Mouse (Mus musculus) layer of hippocampus, postnatal 10 days (tissue): Measurements from ENCODE around the gene Fndc10. TPM values are rescaled to one million over a fixed set of nuclear protein-coding genes. Genes with fewer than 3 reads are reported as not detected.
"Not testable (repeated sequence)": the region's sequence is repeated elsewhere in the genome, so short reads cannot be mapped to it uniquely, and the experiment has no call there.

ENCODE experiments used
- DNase-seq, 2 experiments: peaks; one replicate each; pipeline ENCODE4 v3.0.0; 2021; ENCODE audit warnings: low spot score in 2 of 2
- long read RNA-seq: library from polyadenylated mRNA; stranded (forward); transcript quantifications from one replicate; pipeline ENCODE4 v2.0.0, GENCODE M21; 2023
- total RNA-seq, 2 experiments: library from RNA; stranded (reverse); gene quantifications; 2 replicates each; pipeline ENCODE4 v1.2.3; 2021

Fndc10 gene
- 10 to 100 TPM; 21.9 to 22.3 TPM for total RNA-seq
- long read RNA-seq, transcript Fndc10-201 (1 exons, 2,140 nt) = major isoform, 5 of 20 reads
- long read RNA-seq, partial matches to known transcripts = 0 of 20 reads
- long read RNA-seq, other reads (novel, unspliced or antisense) = 15 of 20 reads

DNA sequence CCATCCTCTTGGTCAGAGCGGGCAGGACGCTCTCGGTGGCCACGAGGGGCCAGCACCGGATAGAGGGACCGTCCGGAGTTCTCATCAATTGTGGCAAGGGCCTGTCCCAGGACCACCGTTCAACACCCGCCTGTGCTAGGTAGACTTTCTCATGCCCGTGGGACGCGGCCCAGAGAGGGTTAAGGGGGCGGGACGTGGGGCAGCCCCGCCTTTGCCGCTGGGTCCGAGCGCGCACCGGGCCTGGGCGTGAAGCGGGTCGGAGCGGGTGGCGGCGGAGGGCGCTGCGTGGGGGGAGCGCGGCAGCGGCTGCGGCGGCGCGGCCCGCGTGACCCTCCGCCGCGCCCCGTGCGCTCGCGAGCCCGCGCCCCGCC is at the start of gene Fndc10:
Fndc10 (plus strand) TSS at position 232 of the 371 bp plus-strand sequence.
- peak; percentile 73 to 82 for DNase-seq

DNA sequence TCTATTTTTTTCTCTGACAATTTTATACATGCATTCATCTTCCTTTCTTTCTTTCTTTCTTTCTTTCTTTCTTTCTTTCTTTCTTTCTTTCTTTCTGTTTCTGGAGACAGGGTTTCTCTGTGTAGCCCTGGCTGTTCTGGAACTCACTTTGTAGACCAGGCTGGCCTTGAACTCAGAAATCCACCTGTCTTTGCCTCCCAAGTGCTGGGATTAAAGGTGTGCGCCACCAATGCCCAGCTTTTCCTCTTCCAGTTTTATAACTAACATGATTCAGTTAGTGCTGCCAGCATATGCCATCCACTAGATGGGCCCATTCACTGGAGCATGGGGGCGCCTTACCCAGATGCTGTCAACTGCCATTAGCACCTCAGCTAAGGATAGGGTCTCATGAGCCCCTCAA is 48.8 kb upstream of the Fndc10 start, which contains the start of gene Gm10563:
Gm10563 (minus strand) TSS at position 101 of the 400 bp plus-strand sequence.
- not testable (repeated sequence) for DNase-seq

DNA sequence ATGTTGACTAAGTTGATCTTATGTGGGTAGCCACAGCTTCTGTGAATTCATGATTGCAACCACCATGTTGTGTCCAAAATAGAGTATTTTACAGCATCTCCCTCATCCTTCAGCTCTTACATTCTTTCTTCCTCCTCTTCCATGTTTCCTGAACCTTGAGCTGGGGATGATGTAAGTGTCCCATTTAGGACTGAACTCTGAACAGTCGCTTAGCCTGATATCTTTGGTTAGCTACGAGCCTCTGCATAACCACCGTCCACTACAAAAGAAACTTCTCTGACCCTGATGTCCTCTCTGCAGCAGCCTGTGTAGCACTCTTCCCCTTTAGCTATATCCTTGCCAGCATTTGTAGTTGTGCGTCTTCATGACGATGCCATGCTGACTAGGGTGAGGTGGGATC is 48.4 kb upstream of the Fndc10 start:
- no peak for DNase-seq

DNA sequence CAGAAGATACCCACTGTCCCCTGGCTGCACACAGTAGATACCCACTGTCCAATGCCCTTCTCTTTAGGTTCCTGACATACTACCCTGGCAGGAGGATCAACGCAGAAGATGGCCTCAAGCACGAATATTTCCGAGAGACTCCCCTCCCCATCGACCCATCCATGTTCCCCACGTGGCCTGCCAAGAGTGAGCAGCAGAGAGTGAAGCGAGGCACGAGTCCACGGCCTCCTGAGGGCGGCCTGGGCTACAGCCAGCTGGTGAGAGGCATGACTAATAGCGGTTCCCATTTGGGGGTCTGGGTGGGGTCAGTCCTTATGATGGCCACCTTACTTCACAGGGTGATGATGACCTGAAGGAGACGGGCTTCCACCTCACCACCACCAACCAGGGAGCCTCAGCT is 44.8 kb upstream of the Fndc10 start:
- DNase-seq = no peak

DNA sequence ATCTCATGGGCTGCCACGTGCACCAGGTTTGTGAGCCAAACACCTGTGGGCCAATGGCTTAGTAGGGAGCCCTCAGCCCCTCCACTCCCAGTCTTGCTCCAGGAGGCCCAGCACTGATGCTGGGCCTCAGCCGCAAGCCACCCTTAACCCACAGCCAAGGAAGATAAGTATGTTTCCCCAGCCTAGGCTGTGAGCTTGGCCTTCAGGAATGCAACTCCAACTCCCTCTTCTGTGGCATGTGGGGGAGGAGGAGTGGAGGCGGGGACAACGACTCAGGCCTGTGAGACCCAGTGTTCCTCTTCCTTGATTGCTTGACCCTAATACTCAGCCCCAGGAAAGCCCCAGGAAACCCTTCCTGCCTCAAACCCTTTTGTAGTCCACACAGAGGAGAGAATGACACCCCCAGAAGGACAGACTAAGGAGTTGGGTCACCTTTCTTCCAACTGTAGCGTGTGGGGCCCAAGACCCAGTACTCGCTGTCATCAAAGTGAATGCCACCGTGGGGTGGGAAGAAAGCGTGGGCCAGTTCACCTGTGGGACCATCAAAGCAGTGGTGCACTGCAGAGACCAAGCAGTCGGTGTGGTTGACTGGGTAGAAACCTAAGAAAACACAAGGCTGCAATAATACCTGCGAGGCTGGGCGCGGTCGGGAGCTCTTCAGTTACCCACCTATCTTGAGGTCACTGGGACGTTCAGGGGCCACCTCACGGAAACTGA is 42.4 kb upstream of the Fndc10 start:
- no peak for DNase-seq

DNA sequence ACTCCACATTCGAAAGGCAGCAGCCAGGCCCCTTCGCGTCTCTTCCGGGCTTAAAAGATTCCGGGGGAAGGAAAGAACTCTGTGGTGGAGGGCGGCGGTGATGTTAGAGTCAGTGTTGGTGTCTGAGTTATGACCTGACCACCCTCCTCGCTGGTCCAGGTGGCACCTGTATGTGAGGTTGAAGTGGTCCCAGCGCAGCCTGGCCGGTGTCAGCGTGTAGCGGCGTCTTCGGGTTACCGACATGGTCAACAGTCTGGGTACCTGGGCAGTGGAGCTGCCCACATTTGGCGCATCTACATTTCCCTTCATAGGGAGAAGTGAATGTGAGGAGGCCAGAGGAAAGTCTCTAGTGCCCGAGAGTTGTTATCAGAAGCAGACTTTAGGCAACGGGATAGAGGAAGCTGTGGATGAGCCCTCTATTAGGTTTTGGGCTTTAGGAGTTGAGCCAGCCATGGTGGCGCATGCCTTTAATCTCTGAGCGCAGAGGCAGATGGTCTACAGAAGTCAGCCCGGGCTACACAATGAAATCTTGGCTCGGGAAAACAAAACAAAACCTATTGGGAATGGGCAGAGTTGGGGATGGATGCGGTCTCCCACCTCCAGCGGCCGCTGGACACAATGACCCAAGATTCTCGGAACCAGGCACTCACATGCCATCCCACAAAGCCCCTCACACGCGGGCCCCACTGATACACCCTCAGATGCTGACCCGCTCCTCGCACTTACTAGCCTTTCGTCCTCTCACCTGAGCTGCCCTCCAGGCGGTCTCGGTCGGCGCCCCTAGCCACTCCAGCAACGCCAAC is 41.7 kb upstream of the Fndc10 start:
- no peak for DNase-seq

DNA sequence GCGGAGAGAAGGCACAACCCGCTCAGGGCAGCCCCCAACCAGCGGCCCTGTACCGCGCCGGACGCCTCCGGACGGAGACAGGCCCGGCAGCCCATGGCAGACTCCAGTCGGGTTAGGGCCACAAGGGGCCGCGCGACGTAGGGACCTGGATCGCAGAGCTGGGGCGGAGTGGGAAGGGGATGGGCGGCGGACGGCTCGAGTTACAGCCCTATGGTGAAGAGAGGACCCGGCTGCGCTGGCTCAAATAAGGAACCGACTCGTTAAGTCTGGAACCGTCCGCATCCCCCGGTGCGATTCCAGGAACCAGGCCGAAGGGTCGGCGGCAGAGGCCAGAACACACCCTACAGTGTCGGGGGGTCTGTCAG is 41.1 kb upstream of the Fndc10 start, which contains the start of gene Mmp23:
Mmp23 (minus strand) TSS at position 299 of the 365 bp plus-strand sequence.
- DNase-seq = peak in 1 of 2 experiments; percentile 45

DNA sequence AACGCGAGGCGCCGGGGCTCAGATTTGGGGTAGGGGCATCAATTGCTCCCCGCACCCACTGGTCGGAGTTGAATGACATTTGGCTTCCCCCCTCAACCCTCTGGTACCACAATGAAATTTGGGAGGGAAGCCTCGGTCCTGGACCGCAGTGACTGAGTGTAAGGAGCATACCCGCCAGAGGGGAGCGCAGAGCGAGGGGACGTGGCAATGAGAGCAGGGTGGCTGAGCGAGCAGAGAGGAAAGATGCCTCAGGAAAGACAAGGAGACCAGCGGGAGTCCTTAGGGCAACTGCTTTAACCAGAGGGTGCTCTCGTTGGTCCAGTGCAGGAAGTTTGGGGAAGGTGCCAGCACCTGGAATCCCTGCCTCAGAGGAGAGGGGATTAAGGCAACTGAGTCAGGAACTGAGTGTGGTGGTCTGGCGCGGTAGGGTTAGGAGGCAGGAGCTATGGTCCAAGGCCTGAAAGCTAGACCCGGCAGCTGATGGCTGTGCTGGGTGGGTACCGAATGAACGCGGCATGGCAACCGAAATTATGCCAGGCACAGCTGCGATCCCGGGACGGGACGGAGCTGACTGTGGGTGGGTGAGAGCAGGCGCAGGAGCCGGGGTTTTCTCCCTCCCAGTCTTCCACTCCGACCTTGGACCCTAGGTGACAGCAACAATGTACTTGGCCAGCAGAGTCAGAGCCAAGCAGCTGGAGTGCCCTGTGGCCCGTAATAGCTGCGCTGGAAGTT is 40.5 kb upstream of the Fndc10 start:
- peak; percentile 46 to 49 for DNase-seq

DNA sequence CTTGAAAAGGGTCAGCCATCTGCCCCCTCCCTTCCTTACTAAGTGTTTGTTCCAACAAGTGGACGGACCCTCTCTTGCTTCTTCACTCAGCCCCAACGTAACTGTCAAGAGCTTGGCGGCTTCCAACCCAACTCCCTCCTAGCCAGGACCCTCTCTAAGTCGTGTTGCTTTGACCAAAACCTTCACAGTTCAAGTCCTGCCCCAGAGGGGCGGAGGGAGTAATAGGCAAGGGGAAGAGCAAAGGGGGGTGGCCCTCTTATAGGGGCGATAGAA is 40.0 kb upstream of the Fndc10 start:
- DNase-seq = peak in 1 of 2 experiments; percentile 22

DNA sequence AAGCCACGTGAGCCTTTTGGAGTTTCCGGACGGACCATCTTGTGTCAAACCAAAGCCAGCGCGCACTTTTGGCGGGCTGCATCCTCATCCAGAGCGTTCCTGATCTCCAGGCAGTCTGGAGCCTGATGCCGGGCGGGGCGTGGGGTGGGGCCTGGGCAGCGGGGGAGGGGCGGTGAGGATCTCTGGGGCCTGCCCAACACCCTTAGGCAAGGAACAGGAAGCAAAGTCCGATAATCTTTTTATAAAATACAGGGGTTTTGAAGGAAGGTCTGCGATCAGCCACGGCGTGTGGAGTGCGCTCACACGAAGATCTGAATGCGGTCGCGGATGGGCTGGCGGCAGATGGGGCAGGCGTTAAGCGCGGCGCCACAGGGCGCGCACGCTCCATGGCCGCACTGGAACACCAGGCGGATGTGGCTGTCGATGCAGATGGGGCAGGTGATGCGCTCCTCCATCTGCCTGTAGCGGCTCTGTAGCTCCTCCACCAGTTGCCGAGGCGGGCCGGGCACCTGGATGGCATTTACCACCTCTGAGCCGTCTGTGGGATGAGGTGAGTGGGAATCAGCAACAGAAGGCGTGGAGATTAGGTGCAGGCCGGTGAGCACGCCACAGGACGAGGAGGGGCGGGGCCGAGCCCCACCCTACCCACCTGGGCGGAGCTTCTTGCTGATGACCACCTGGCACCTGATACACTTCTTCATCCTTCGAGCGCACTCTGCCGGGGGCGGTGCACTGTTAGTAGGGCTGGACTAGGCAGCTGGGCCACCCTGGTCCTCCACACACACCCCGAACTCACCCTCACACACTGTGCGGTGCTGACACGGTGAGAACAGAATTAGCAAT is 39.5 kb upstream of the Fndc10 start:
- DNase-seq = peak; percentile 20 to 45

DNA sequence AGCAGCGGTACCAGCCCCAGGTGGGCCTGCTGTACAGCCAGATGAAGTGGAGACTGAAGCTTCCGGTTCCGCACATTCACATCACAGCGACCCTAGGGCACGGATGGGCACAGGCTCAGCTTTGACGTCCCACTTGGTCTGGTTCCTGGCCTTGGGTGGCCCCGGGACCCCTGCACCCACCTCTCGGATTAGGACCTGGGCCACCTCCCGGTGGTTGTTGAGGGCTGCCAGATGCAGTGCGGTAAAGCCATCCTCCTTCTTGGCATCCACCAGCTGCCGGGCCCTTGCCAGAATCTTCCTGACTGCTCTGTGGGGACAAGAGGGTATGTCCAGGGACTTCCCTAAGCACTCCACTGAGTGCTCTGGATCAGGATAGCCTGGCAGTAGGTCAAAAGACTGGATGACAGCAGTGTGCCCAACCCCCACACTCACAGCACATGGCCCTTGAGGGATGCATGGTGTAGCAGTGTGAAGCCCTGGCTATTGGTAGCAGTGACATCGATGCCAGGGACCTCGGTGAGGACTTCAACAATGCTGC is 37.9 kb upstream of the Fndc10 start:
- no peak for DNase-seq

DNA sequence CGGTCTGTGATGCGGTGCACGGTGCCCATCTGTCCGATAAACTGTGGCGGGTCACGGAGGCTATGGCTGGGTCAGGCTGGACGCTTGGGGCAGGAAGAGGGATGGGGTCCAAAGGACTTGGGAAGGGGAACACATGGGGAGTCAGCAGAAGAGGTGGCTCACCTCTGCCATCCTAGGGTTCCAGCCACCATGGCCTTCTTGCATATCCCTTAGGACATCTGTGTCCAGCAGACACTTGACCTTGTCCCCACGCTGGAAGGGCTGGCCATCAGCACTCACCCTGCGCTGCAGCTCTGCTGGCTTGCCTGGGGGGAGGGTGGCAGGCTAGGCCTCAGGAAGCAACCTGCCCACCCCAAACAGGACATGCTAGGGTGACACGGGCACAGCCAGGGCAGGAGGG is 35.2 kb upstream of the Fndc10 start:
- no peak for DNase-seq

DNA sequence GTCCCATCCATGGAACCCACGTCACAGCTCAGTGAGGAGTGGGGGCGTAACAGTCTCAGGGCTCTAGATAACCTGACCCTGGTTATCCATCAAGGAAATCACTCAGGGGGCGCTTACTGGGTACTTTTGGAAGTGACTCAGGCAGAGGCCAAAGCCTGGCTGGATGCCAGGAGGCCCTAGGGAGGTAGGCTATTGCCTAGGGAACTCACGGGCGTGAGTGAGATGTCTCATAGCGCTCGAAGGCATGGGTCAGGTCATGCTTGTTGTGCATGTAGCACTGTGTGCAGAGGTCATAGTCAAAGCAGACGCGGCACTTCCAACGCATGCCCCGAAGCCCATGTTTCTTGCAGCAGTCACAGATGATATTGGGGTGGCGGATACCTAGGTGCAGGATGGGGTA is 33.5 kb upstream of the Fndc10 start:
- DNase-seq = no peak

DNA sequence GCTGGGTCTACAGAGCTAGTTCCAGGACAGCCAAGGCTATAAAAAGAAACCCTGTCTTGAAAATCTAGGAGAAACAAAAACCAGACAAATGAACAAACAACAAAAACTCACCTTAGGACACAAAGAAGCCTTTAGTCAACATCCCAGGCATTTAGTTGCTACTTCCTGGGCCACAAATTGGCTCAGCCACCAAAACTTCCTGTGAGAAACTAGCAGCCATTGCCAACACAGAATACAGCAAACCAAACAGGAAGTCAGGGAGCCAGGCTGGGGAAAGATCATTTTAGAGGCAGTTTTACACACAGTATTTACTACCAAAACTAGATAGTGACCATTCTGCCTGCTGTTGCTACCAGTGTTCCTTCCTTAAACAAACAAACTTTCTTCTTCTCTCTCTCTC is 27.2 kb upstream of the Fndc10 start:
- DNase-seq = no peak

DNA sequence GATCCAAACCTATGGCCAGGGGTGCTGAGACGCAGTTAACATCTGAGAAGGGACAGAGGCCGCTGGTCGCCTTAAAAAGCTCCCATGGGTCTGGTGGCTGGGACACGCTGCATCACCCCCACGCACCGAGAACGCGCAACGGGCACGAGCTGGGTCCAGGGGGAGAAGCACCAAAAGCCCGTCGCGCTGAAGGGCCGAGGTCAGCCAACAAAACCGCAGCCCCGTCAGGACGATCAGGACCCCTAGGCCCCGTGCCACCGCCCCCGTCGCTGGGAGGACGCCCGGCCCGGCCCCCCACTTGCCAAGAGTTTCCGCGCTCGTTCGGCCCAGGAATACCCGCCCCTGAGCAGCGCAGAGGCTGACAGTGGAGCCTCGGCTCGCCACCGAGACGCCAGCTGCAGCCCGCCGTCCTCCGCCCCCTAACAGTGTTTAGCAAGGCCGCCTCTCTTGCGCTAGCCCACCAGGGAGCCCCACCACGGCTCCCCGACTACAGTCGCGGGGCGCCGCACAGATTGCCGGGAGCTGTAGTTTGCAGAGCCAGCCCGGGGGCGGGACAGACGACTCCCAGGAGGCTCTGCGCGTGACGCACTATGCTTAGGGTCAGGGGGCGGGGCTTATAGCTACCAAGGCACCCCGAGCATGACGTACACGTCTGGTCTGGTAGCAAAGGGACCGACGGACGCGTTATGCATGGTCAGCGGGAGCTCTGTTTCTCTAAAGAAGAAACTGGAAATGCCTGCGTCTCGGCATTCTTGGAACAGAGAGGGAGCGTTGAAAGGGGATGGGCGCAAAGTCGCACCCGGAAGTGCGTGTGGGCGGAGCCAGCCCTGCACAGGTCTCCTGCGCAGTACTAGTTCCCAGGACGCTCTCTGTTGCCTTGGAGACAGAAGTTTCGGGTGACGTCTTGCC is 25.2 kb upstream of the Fndc10 start, which contains the start of gene Mib2:
Mib2 (minus strand) TSS at position 510 of the 909 bp plus-strand sequence.
- peak; percentile 97 to 98 for DNase-seq

DNA sequence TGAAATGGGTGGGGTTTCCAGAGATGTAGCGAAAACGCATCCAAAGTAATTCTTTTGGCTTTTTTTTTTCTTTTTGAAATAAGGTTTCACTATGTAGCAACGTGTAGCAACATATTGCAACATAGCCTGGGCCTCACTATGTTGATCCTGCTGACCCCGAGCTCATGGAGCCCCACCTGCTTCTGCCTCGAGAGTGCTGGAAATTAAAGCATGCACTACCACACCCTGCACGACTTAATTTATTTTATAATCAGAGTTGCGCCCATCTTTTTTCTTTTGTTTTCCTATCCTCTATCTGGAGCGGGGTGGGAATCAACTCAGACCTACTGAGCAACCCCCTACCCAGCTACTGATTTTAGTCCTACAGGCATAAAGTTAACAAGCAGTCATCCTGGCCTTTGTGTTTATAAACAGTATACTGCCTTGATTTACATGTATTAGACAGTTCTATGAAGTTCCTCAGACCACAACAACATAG is 24.5 kb upstream of the Fndc10 start:
- no peak for DNase-seq

DNA sequence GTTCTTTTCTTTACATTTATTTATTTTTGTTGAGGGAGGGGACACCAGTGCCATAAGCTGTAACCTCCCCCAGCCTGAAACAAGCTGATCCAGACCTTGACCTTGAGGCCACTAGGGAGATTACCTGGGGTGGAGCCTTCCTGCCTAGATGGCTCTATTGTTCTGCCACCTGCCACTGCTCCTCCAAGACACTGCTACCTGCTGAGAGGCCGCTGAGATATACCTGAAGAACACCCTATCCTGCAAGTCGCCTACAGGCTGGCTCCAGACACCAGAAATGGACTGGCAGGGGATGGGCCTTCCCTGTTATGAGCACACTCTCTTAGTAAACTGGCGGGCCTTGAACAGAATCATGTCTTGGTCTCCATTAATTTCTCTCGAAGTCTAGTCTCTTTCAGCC is 23.9 kb upstream of the Fndc10 start:
- DNase-seq = not testable (repeated sequence)

DNA sequence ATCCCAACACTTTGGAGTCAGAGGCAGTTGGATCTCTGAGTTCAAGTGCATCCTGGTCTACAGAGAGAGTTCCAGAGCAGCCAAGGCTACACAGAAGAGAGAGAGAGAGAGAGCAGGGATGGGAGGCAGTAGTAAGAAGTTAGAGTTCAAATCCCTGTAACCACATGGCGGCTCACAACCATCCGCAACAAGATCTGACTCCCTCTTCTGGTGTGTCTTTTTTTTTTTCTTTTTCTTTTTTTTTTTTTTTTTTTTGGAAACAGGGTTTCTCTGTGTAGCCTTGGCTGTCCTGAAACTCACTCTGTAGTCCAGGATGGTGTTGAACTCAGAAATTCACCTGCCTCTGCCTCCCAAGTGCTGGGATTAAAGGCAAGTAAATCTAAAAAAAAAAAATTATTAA is 22.1 kb upstream of the Fndc10 start:
- no peak for DNase-seq

DNA sequence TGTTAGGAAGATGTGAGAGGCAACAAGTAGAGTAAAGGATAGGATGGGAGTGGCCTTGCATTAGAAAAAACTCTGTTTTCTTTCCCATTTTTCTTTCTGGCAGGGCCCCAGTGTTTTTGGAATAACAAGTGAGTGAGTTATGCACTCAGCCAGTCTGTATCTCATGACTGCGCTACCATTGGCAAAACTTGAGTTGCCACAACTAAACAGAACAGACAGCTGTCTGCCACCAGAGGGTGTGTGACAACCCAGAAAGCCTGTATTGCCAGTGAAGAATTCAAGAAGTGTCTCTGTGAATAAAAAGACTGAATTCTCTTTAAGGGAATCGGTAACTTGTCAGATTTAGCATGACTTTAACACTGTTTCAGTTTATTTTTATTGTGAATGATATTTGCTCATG is 18.2 kb upstream of the Fndc10 start:
- DNase-seq = peak in 1 of 2 experiments; percentile 43
